Mouse (Mus musculus) brain, embryonic 14.5 days (tissue): ENCODE results near the gene Crhr1.

ENCODE experiments used
- CTCF ChIP-seq: fragments of 200-500 bp; IDR thresholded peaks from 2 replicates; pipeline ENCODE4 v1.5.1; 2012; ENCODE audit warnings: inconsistent platforms, mild to moderate bottlenecking, moderate library complexity, borderline replicate concordance; ENCODE audit not compliant: insufficient read depth, insufficient read length; ENCODE audit errors: extremely low read depth
- POLR2A ChIP-seq: fragments of 200-500 bp; IDR thresholded peaks from 2 replicates; pipeline ENCODE4 v1.6.1; 2012; ENCODE audit warnings: mild to moderate bottlenecking, inconsistent platforms, borderline replicate concordance; ENCODE audit not compliant: poor library complexity, insufficient read depth, insufficient read length, severe bottlenecking; ENCODE audit errors: extremely low read depth

- TF ChIP-seq CTCF, result no peak
- no peak for TF ChIP-seq POLR2A
These were observed 76.4 kb downstream of the Crhr1 start for GRCm38 (mm10) chr11:104209041-104209440.
